Mouse (Mus musculus) CH12.LX (cell line): ENCODE data around the gene Lpcat3. TPM values are rescaled to one million over a fixed set of nuclear protein-coding genes. Genes with fewer than 3 reads are reported as not detected.

Source experiments
- DNase-seq: peaks from one replicate; pipeline ENCODE4 v3.0.0-alpha.2; 2013; ENCODE audit errors: extremely low read depth
- H3K27ac ChIP-seq: 2 replicates; pipeline ENCODE4 v1.5.1; 2012; ENCODE audit warnings: low read depth, mild to moderate bottlenecking, control low read depth, moderate library complexity; ENCODE audit not compliant: insufficient read depth
- H3K27me3 ChIP-seq: replicated peaks from 2 replicates; pipeline ENCODE3; 2012; ENCODE audit warnings: inconsistent platforms
- H3K36me3 ChIP-seq, 2 experiments: replicated peaks in 1 of 2; 2 replicates each; pipeline versions ENCODE3 to v1.6.1; 2012; ENCODE audit warnings: inconsistent platforms in 1 of 2, low read length in 1 of 2, mild to moderate bottlenecking in 1 of 2, mixed read lengths in 1 of 2, moderate library complexity in 1 of 2; ENCODE audit not compliant: control insufficient read depth in 1 of 2, insufficient read depth in 1 of 2
- H3K4me1 ChIP-seq, 2 experiments: 2 replicates each; pipeline ENCODE4 v1.6.1; 2012; ENCODE audit warnings: inconsistent platforms in 1 of 2, moderate library complexity in 1 of 2; ENCODE audit not compliant: insufficient read depth in 2 of 2, control insufficient read depth in 1 of 2
- H3K4me2 ChIP-seq: 2 replicates; pipeline ENCODE4 v1.6.1; 2012; ENCODE audit warnings: low read depth, mild to moderate bottlenecking, control low read depth; ENCODE audit not compliant: poor library complexity, insufficient read depth, severe bottlenecking
- H3K4me3 ChIP-seq, 3 experiments: fragments of 150-350 bp in 1 of 3; sonication (generic) in 1 of 3; replicated peaks in 1 of 3; 2 replicates each; pipeline versions ENCODE3 to v1.5.1; 2011 to 2012; ENCODE audit warnings: low read depth in 2 of 3, low read length in 2 of 3, mild to moderate bottlenecking in 2 of 3, moderate library complexity in 2 of 3, control low read depth in 1 of 3, improper control_type of control experiment in 1 of 3, inconsistent platforms in 1 of 3, mixed read lengths in 1 of 3; ENCODE audit not compliant: poor library complexity in 1 of 3
- H3K79me2 ChIP-seq: replicated peaks from 2 replicates; pipeline ENCODE4 v1.6.1; 2012; ENCODE audit warnings: mild to moderate bottlenecking, moderate library complexity; ENCODE audit not compliant: control insufficient read depth, poor library complexity, insufficient read depth, severe bottlenecking; ENCODE audit errors: extremely low read depth
- H3K9ac ChIP-seq: 2 replicates; pipeline ENCODE4 v1.6.1; 2012; ENCODE audit warnings: low read depth, mild to moderate bottlenecking, control low read depth, moderate library complexity; ENCODE audit not compliant: insufficient read depth
- H3K9me3 ChIP-seq: replicated peaks from 2 replicates; pipeline ENCODE3; 2012; ENCODE audit warnings: low read length, inconsistent platforms, mixed read lengths
- CHD1 ChIP-seq: IDR thresholded peaks from 2 replicates; pipeline ENCODE4 v1.6.1; 2012; ENCODE audit warnings: low read depth, low read length, improper control_type of control experiment, inconsistent platforms
- CHD2 ChIP-seq: IDR thresholded peaks from 2 replicates; pipeline ENCODE4 v1.6.1; 2011; ENCODE audit warnings: low read length, improper control_type of control experiment
- CTCF ChIP-seq, 2 experiments: IDR thresholded peaks in 1 of 2; conservative IDR thresholded peaks in 1 of 2; 2 replicates each; pipeline ENCODE4 v1.5.1; 2011 to 2012; ENCODE audit warnings: low read depth in 2 of 2, low read length in 2 of 2, improper control_type of control experiment in 1 of 2, inconsistent platforms in 1 of 2, mild to moderate bottlenecking in 1 of 2, moderate library complexity in 1 of 2
- E2F4 ChIP-seq: IDR thresholded peaks from 2 replicates; pipeline ENCODE4 v1.6.1; 2011; ENCODE audit warnings: low read depth, low read length, improper control_type of control experiment; ENCODE audit not compliant: insufficient replicate concordance
- EP300 ChIP-seq: IDR thresholded peaks from 2 replicates; pipeline ENCODE4 v1.6.1; 2011; ENCODE audit warnings: low read length, improper control_type of control experiment
- ETS1 ChIP-seq: conservative IDR thresholded peaks from 2 replicates; pipeline ENCODE4 v1.6.1; 2012; ENCODE audit warnings: low read depth, mild to moderate bottlenecking, inconsistent platforms, low read length, improper control_type of control experiment, moderate library complexity
- HCFC1 ChIP-seq: IDR thresholded peaks from 2 replicates; pipeline ENCODE4 v1.6.1; 2012; ENCODE audit warnings: low read depth, mild to moderate bottlenecking, inconsistent platforms, low read length, improper control_type of control experiment
- IRF4 ChIP-seq: IDR thresholded peaks from 2 replicates; pipeline ENCODE4 v1.6.1; 2014; ENCODE audit warnings: low read depth, mild to moderate bottlenecking, inconsistent platforms, low read length, improper control_type of control experiment
- JUN ChIP-seq: IDR thresholded peaks from 2 replicates; pipeline ENCODE4 v1.6.1; 2011; ENCODE audit warnings: low read depth, mild to moderate bottlenecking, low read length, improper control_type of control experiment, moderate library complexity; ENCODE audit not compliant: insufficient read depth
- JUND ChIP-seq: conservative IDR thresholded peaks from 2 replicates; pipeline ENCODE4 v1.6.1; 2011; ENCODE audit warnings: low read depth, low read length, improper control_type of control experiment
- KAT2A ChIP-seq: IDR thresholded peaks from 2 replicates; pipeline ENCODE4 v1.6.1; 2012; ENCODE audit warnings: low read length, improper control_type of control experiment, inconsistent platforms; ENCODE audit not compliant: insufficient replicate concordance
- MAX ChIP-seq: IDR thresholded peaks from 2 replicates; pipeline ENCODE4 v1.6.1; 2011; ENCODE audit warnings: low read length, improper control_type of control experiment
- MXI1 ChIP-seq: IDR thresholded peaks from 2 replicates; pipeline ENCODE4 v1.6.1; 2011; ENCODE audit warnings: mild to moderate bottlenecking, low read depth, low read length, improper control_type of control experiment
- MYC ChIP-seq: IDR thresholded peaks from 2 replicates; pipeline ENCODE4 v1.6.1; 2011; ENCODE audit warnings: low read depth, mild to moderate bottlenecking, improper control_type of control experiment, low read length
- NELFE ChIP-seq: IDR thresholded peaks from 2 replicates; pipeline ENCODE4 v1.6.1; 2011; ENCODE audit warnings: low read depth, low read length, improper control_type of control experiment
- NRF1 ChIP-seq: IDR thresholded peaks from 2 replicates; pipeline ENCODE4 v1.6.1; 2014; ENCODE audit warnings: low read depth, mild to moderate bottlenecking, inconsistent platforms, low read length, improper control_type of control experiment, moderate library complexity
- PAX5 ChIP-seq: IDR thresholded peaks from 2 replicates; pipeline ENCODE4 v1.6.1; 2012; ENCODE audit warnings: low read length, inconsistent platforms, mixed read lengths
- POLR2A ChIP-seq: IDR thresholded peaks from 2 replicates; pipeline ENCODE4 v1.6.1; 2011; ENCODE audit warnings: low read depth, mild to moderate bottlenecking, improper control_type of control experiment, low read length
- POLR2AphosphoS2 ChIP-seq: IDR thresholded peaks from 2 replicates; pipeline ENCODE4 v1.6.1; 2011; ENCODE audit warnings: low read depth, low read length, improper control_type of control experiment
- SMC3 ChIP-seq: IDR thresholded peaks from 2 replicates; pipeline ENCODE4 v1.6.1; 2011; ENCODE audit warnings: low read depth, low read length, improper control_type of control experiment
- TBP ChIP-seq: conservative IDR thresholded peaks from 2 replicates; pipeline ENCODE4 v1.6.1; 2011; ENCODE audit warnings: low read depth, low read length, improper control_type of control experiment
- UBTF ChIP-seq: IDR thresholded peaks from 2 replicates; pipeline ENCODE4 v1.6.1; 2012; ENCODE audit warnings: low read depth, mild to moderate bottlenecking, inconsistent platforms, low read length, improper control_type of control experiment, moderate library complexity
- USF1 ChIP-seq: IDR thresholded peaks from 2 replicates; pipeline ENCODE4 v1.6.1; 2014; ENCODE audit warnings: low read depth, mild to moderate bottlenecking, inconsistent platforms, low read length, improper control_type of control experiment
- USF2 ChIP-seq: conservative IDR thresholded peaks from 2 replicates; pipeline ENCODE4 v1.6.1; 2011; ENCODE audit warnings: low read depth, low read length, improper control_type of control experiment
- ZC3H11A ChIP-seq: IDR thresholded peaks from 2 replicates; pipeline ENCODE4 v1.6.1; 2012; ENCODE audit warnings: low read depth, mild to moderate bottlenecking, inconsistent platforms, low read length, improper control_type of control experiment
- ZKSCAN1 ChIP-seq: IDR thresholded peaks from 2 replicates; pipeline ENCODE4 v1.6.1; 2012; ENCODE audit warnings: low read depth, inconsistent platforms, low read length, improper control_type of control experiment, borderline replicate concordance
- ZNF384 ChIP-seq: IDR thresholded peaks from 2 replicates; pipeline ENCODE4 v1.6.1; 2012; ENCODE audit warnings: low read depth, low read length, improper control_type of control experiment, inconsistent platforms
- dilution Hi-C: fragments of 300-500 bp; cut with MboI; formaldehyde crosslinking; loops from 2 replicates; pipeline ENCODE4 v1.14.3; 2020; ENCODE audit warnings: low sequenced_read_pairs; ENCODE audit not compliant: extremely low pct_unique_long_range_greater_than_20kb, extremely low pct_ligation_motif_present
- in situ Hi-C: fragments of 300-500 bp; cut with MboI; formaldehyde crosslinking; loops from 3 replicates; pipeline ENCODE4 v1.14.3; 2019; ENCODE audit warnings: low sequenced_read_pairs, low pct_ligation_motif_present, low pct_unique_long_range_greater_than_20kb, mixed read lengths
- polyA plus RNA-seq: library from polyadenylated mRNA; unstranded; fragments of >175 nt; gene quantifications from 2 replicates; pipeline ENCODE4 v1.2.1, GENCODE M21; 2012; ENCODE audit warnings: low read depth; ENCODE audit not compliant: insufficient read length
- total RNA-seq, 2 experiments: library from RNA; depleted of rRNA; stranded (reverse); fragments of 300-350 nt in 1 of 2; fragments of >200 nt in 1 of 2; gene quantifications; 2 replicates each; pipeline ENCODE4 v1.2.3; 2012 to 2014

Lpcat3 gene
- total and polyA plus RNA-seq, 3 experiments, result 52.9 to 113 (median 77.0) TPM

DNA sequence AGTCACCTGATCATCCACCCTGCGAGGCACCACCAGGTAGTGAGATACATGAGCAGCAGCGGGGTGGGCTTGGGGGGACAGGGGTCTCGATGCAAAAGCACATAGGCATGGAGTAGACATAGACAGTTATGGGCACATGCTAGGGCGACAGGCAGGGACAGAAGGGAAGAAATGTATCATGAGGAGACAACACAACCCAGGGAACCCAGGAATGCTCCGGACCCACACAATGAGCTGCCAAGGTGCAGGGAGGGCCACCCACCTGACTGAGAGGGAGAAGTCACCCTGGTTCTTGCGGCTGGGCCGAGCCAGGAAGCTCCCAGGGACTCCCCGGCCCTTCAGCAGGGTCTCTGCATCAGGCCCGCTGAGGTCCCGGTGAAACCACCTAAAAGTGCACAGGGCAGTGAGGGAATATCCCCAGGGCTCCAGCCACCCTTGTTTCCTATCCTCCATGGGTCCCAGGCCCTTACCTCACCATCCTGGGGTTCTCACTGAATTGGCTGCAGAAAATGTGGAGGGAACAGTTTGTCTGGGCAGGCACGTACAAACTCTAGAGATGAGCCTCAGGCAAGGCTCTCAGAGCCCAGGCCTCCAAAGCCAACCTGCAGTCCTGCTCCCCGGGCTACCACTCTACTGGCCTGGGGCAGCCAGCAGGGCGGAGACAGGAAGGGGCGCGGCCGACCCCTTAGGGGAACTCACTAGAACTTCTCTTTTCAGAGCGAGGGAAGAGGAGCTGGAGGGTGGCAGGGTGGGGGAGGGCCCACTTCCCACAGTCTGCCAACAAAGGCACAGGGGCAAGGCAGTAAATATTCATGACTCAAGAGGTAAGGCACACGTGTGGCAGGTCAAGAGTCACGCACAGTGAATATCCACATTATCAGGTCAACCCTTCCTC, 69.9 kb downstream of the Lpcat3 start (continued):
- TF ChIP-seq JUN, result no peak
- TF ChIP-seq ZKSCAN1, result peak; percentile 20; the same call in 1 of the 2 replicates
- no peak for TF ChIP-seq ZC3H11A
- TF ChIP-seq POLR2A, result peak; percentile 91
- TF ChIP-seq IRF4, result peak; percentile 69
- no peak for TF ChIP-seq JUND
- TF ChIP-seq MYC, result peak; percentile 79; the same call in 1 of the 2 replicates
- TF ChIP-seq POLR2AphosphoS2, result peak; percentile 89
- TF ChIP-seq CHD1, result peak; percentile 50; the same call in 1 of the 2 replicates
- TF ChIP-seq KAT2A, result 0 out of 2 replicates have a peak, but pooled peaks have one; percentile 57
- TF ChIP-seq ETS1, result peak; percentile 78
- TF ChIP-seq EP300, result peak; percentile 46; the same call in 1 of the 2 replicates
- peak; percentile 82 for TF ChIP-seq CHD2
- TF ChIP-seq TBP, result peak; percentile 2; the same call in 1 of the 2 replicates
- peak; percentile 63 for TF ChIP-seq HCFC1

DNA sequence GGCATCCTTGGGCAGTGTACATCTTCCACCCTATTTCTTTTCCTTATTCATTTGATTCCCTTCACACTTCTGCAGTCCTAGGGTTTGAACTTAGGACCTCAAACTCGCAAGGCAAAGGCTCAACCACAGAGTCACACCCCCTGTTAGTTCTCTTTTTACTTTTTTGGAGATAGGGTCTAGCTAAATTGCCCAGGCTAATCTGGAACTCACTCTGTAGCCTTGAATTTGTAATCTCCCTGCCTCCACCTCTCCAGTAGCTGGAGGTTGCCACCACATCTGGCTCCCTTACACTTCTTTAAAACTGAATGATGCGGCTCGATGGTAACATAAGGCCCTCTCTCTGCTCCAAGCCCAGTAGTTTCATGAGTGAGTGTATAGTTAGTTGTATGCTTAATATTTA, 71.6 kb downstream of the Lpcat3 start:
- H3K4me2 ChIP-seq, result no peak overlapping the region
- no peak overlapping the region for H3K9ac ChIP-seq
- H3K79me2 ChIP-seq, result peaks cover 19% of the 10 kb centered on the region
- dilution Hi-C loops, result no loop called here
- no peaks in the 10 kb centered on the region for H3K9me3 ChIP-seq
- peaks cover 7 to 17% of the 10 kb centered on the region in 2 experiments for H3K36me3 ChIP-seq
- H3K4me3 ChIP-seq, result no peak overlapping the region
- in situ Hi-C loops, result no loop called here
- DNase-seq, result no peak
- TF ChIP-seq PAX5 (no peak), E2F4 (no peak), NELFE (no peak), HCFC1 (no peak), JUND (no peak), UBTF (no peak), IRF4 (no peak), MYC (no peak), SMC3 (no peak), POLR2AphosphoS2 (no peak), JUN (no peak), USF1 (no peak), ZNF384 (no peak), CTCF (conservative IDR thresholded peaks at IDR 0.05 in 1 of 2, IDR thresholded peaks at IDR 0.05 in 1 of 2; ENCODE audit: low read depth in 2 of 2, low read length in 2 of 2) (no peak), USF2 (no peak), NRF1 (no peak), TBP (no peak), MXI1 (no peak), MAX (no peak), POLR2A (no peak)
- H3K27ac ChIP-seq, result no peak overlapping the region
- H3K27me3 ChIP-seq, result no peaks in the 10 kb centered on the region
- peaks cover 33 to 77% of the 10 kb centered on the region in 2 experiments for H3K4me1 ChIP-seq
